Mouse (Mus musculus): Measurements from ENCODE around the gene Lce1c. TPM values are rescaled to one million over a fixed set of nuclear protein-coding genes. Genes with fewer than 3 reads are reported as not detected.

The Lce1c gene
- not detected in 2 replicates for polyA plus RNA-seq (2012; rRNA removed)

DNA sequence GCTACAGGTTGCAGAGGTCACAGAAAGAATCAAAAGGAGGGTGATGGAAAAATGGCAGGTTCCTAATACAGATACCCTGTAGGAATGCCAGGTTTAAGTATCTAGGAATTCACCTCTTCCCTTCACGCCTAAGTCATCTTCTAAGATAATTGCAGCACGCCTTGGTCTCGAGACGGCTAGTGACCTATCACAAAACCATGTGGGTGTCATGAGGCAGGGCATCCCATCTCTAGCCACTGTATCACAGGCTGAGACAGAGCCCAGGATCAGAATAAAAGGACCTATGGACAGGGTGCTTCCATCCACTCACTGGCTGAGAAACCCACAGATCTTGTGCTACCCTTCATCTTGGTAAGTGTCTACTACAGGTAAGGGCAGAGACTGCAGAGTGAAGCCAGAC, at the start of gene Lce1c:
Gene Lce1c, plus strand, starts transcription at position 301 of the 400 bp plus-strand sequence.

DNA sequence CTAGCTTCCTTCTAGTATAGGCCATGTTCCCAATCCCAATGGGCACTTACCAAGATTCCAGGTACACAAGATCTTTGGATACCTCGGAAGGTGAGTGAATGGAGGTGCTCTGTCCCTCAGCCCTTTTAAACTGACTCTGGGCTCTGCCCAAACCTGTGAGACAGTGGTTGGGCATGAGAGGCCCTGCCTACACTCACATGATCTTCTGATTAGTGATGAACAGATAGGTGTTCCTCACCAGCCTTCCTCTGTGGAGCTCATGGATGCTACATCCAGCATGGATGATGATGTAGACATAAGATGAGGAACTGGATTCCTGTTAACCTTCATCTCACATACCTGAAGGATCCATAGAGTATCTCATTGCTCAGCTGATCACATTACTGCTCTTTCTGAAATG, 30.8 kb upstream of the Lce1c start, which contains the start of gene Lce1a1:
Gene Lce1a1, minus strand, starts transcription at position 101 of the 400 bp plus-strand sequence.

DNA sequence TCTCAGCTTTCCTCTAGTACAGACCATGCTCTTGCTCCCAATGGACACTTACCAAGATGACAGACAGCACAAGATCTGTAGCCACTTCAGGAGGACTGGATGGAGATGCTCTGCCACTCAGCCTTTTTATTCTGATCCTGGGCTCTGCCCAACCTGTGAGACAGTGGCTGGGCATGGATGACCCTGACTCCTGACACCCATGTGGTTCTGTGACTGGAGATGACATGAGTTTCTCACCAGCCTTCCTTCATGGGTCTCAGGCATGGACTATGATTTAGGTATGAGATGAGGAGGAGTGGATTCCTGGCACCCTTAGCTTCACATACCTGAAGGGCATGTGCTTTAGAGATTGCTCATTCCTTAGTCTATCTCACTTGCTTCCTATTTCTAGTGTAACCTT, 22.2 kb upstream of the Lce1c start, which contains the start of gene Lce1b:
Gene Lce1b, minus strand, starts transcription at position 101 of the 400 bp plus-strand sequence.

DNA sequence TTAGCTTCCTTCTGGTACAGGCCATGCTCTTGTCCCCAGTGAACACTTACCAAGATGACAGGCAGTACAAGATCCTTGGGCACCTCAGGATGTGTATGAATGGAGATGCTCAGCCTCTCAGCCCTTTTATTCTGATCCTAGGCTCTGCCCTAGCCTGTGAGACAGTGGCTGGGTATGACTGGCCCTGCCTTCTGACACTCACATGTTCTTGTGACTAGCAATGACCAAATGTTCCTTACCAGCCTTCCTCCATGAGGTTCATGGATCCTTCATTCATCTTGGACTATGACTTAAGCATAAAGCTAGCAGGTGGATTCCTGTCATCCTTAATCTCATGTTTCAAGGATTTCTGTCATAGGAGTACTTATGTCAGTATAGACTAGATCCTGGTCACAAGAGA, 8.8 kb upstream of the Lce1c start, which contains the start of gene Lce1a2:
Gene Lce1a2, minus strand, starts transcription at position 101 of the 400 bp plus-strand sequence.

DNA sequence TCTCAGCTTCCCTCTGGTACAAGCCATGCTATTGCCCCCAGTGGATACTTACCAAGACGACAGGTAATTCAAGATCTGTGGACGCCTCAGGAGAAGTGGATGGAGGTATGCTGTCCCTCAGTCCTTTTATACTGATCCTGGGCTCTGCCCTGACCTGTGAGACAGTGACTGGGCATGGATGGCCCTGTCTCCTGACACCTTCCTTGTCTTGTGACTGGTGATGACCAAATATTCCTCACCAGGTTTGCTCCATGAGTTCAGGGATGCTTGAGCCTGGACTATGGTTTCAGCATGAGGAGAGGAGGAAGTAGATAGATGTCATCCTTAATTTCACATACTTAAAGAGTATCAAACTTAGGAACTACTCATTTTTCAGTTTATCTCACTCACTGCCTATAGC, 8.1 kb downstream of the Lce1c start, which contains the start of gene Lce1d:
Gene Lce1d, minus strand, starts transcription at position 101 of the 400 bp plus-strand sequence.

DNA sequence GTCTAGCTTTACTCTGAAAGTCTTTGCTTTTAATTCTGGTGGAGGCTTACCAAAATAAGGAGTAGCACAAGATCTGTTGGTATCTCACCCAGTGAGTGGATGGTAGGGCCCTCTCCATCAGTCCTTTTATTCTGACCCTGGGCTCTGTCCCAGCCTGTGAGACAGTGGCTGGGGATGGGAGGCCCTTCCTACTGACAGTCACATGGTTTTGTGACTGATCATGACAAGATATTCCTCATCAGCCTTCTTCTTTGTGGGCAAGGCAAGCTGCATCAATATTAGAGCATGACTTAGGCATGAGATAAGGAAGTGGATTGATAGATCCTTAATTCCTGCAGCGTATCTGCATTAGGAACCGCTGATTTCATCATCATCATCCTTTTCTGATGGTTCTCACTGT, 29.9 kb downstream of the Lce1c start, which contains the start of gene Lce1e:
Gene Lce1e, minus strand, starts transcription at position 101 of the 400 bp plus-strand sequence.

DNA sequence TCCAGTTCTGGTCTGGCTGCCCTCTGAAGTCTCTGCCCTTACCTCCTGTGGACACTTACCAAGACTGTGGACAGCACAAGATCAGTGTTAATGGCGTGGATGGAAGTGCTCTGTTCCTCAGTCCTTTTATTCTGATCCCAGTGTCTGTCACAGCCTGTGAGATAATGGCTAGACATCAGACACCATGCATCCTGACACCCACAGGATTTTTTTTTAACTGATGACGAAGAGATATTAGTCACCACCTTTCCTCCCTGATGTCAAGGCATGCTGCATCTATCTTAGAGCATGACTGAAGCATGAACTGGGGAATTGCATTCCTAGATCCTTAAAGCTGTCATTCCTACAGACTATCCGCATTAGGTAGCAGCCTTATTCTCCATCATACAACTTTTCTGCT, 41.2 kb downstream of the Lce1c start, which contains the start of gene Lce1f:
Gene Lce1f, minus strand, starts transcription at position 101 of the 400 bp plus-strand sequence.

Other genes with a start within 250 kb of the Lce1c start
- gene Gm9774, start 249.8 kb upstream of the Lce1c start, polyA plus RNA-seq (2012; rRNA removed), result 2.8 and 5.1 TPM in 2 replicates
- gene Sprr2k, start 246.7 kb upstream of the Lce1c start, polyA plus RNA-seq (2012; rRNA removed), result not detected in 2 replicates
- not detected in 2 replicates for gene Sprr1b, start 240.5 kb upstream of the Lce1c start, polyA plus RNA-seq (2012; rRNA removed)
- gene Sprr3, start 220.5 kb upstream of the Lce1c start, polyA plus RNA-seq (2012; rRNA removed), result not detected in 2 replicates
- gene Sprr1a, start 193.4 kb upstream of the Lce1c start, polyA plus RNA-seq (2012; rRNA removed), result 0.08 and 0.10 TPM in 2 replicates
- not detected in 2 replicates for gene Sprr4, start 178.8 kb upstream of the Lce1c start, polyA plus RNA-seq (2012; rRNA removed)
- gene 2310046K23Rik, start 144.7 kb upstream of the Lce1c start, polyA plus RNA-seq (2012; rRNA removed), result not detected in 2 replicates
- 0.02 and 0.04 TPM in 2 replicates for gene Ivl, start 105.5 kb upstream of the Lce1c start, polyA plus RNA-seq (2012; rRNA removed)
- not detected in 2 replicates for gene Smcp, start 90.2 kb upstream of the Lce1c start, polyA plus RNA-seq (2012; rRNA removed)
- not detected in 2 replicates for gene 2210017I01Rik, start 71.8 kb upstream of the Lce1c start, polyA plus RNA-seq (2012; rRNA removed)
- gene Lce6a, start 57.6 kb upstream of the Lce1c start, polyA plus RNA-seq (2012; rRNA removed), result not detected in 2 replicates
- not detected in 2 replicates for gene Lce1a1, start 30.9 kb upstream of the Lce1c start, polyA plus RNA-seq (2012; rRNA removed)
- not detected in 2 replicates for gene Lce1b, start 22.3 kb upstream of the Lce1c start, polyA plus RNA-seq (2012; rRNA removed)
- gene Lce1a2, start 8.9 kb upstream of the Lce1c start, polyA plus RNA-seq (2012; rRNA removed), result not detected in 2 replicates
- gene Lce1d, start 8.0 kb downstream of the Lce1c start, polyA plus RNA-seq (2012; rRNA removed), result not detected in 2 replicates
- gene Lce1e, start 29.8 kb downstream of the Lce1c start, polyA plus RNA-seq (2012; rRNA removed), result not detected in 2 replicates
- not detected in 2 replicates for gene Lce1f, start 41.1 kb downstream of the Lce1c start, polyA plus RNA-seq (2012; rRNA removed)
- gene Gm38119, start 59.8 kb downstream of the Lce1c start, polyA plus RNA-seq (2012; rRNA removed), result not detected in 2 replicates
- not detected in 2 replicates for gene Lce1g, start 73.1 kb downstream of the Lce1c start, polyA plus RNA-seq (2012; rRNA removed)
- gene Lce1h, start 85.8 kb downstream of the Lce1c start, polyA plus RNA-seq (2012; rRNA removed), result not detected in 2 replicates
- not detected in 2 replicates for gene Lce1i, start 99.7 kb downstream of the Lce1c start, polyA plus RNA-seq (2012; rRNA removed)
- gene Lce1j, start 111.3 kb downstream of the Lce1c start, polyA plus RNA-seq (2012; rRNA removed), result not detected in 2 replicates
- gene Lce1k, start 128.6 kb downstream of the Lce1c start, polyA plus RNA-seq (2012; rRNA removed), result not detected in 2 replicates
- gene Kprp, start 148.0 kb downstream of the Lce1c start, polyA plus RNA-seq (2012; rRNA removed), result not detected in 2 replicates
- not detected in 2 replicates for gene Lce1l, start 172.0 kb downstream of the Lce1c start, polyA plus RNA-seq (2012; rRNA removed)
- not detected in 2 replicates for gene 2310050C09Rik, start 191.0 kb downstream of the Lce1c start, polyA plus RNA-seq (2012; rRNA removed)
- not detected in 2 replicates for gene Lce3a, start 247.0 kb downstream of the Lce1c start, polyA plus RNA-seq (2012; rRNA removed)

All from central nervous system, embryonic 11.5 days (tissue).